Mouse (Mus musculus): ENCODE results near the gene Ebf4.
"Not testable (repeated sequence)": the region's sequence is repeated elsewhere in the genome, so short reads cannot be mapped to it uniquely, and the experiment has no call there.

The Ebf4 gene

DNA sequence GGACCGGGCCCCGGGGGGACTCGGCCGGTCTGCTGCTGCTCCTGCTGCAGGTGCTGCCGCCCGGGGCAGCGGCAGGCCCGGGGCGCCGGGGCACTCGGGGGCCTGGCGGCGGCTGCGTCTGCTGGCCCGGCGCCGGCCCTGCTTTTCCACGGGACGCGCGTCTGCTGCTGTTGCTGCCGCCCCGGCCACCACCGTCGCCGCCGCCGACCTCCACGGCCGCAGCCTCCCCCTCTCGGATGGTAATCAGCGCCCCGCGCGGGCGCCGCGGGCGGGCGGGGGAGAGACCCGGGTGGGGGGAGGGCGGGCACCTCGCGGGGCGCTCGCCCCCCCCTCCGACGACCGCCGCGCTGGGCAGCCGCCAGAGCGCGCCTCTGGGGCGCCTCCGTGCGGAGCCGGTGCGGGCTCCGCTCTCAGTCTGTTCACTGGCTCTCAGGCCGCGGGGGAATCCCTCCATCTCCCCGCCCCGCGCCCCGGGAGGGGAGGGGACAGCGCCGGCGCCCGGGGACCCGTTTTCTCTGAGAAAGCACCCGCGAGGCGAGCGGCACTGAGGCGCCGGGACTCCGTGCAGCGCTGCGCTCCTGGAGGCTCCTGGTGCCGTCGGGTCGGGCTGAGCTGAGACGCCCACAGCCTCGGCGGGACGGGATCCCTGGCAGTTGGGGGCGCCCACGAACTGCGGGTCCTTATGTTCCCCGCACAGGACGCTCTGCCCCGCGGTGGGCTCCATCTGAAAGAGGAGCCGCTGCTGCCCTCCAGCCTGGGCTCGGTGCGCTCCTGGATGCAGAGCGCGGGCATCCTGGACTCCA, 563 bp downstream of the Ebf4 start:
- DNase-seq (ENCODE audit: low spot score in 2 of 2) = peak in 1 of 2 experiments; percentile 27

DNA sequence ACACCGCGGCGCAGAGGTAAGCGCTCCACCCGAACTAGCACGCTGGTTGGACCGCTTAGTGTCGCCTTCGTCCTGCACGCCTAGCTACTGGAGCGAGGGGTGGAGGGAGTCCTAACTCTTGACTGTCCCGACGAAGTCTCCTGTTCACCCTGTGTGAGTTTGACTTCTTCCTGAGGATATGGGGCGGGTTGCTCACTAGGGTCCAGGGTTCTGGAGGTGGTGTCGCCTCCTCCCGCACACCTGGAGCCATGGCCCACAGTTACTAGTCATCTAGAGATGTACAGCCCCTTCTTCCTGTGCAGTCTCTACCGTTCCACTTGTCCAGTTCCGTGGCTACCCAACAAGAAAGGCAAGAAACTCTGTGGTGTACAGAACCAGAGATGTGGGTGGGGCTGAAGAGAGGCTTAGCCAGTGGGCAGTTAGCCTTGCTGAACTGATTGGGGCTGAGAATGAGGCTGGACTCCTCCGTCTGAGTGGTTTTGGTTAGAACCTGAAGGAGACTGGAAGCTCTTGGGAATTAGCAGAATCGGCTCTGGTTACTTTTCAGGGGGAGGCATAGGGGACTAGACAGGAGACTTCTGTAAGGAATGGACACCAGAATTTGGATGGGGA, 1.3 kb downstream of the Ebf4 start:
- no peak for DNase-seq (ENCODE audit: low spot score in 2 of 2)

DNA sequence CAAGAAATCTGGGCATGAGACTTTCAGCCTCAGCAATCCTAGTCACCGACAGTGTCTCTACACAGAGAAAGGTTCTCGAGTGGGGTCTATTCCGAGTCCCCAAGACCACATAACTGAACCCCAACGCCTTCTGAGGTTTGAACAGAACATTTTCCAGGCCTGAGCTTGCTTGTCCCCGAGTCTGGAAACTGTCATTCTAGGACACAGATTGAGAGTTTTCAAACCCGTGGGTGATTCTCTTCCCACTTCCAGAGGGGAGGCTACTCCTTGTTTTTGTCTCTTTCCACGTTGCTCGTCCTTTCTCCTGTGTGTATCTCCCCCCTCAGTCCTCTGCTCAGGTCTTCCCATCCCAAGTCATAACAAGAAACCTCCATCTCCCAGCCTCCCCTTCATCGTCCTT, 2.6 kb downstream of the Ebf4 start:
- DNase-seq (ENCODE audit: low spot score in 2 of 2) = no peak

DNA sequence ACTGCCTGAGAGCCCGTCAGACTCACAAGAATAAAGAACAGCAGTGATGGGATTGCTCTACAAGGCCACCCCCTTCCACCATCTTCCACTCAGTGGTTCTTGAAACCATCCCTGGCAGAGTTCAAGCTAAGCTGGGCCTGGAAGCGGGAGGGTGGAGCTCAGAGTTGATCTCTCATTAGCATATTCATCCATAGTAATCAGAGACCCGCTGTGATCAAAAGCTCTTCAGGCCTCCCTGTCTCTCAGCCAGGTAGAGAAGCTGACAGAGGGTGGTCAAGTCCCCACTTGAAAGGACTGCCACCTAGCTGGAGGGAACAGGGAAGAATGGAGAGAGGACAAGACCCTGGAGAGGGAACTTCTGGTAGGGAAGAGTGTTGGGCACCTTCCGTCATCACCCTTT, 8.0 kb downstream of the Ebf4 start:
- no peak for DNase-seq (ENCODE audit: low spot score in 2 of 2)

DNA sequence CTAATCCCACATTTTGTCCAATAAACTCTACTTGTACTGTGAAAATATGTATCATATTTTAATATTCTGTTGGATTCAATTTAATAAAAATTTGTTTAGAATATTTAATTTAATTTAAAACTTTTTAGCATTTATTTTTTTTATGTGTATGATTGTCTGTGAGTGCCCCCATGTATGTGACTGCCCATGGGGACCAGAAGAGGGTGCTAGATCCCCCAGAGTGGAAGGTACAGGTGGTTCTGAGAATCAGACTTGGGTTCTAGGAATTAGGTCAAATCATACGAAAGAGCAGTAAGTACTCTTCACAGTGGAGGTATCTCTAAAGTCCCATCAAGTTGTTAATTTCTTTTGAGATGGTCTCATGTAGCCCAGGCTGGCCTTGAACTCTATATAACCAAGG, 32.1 kb downstream of the Ebf4 start:
- DNase-seq (ENCODE audit: low spot score in 2 of 2) = no peak

DNA sequence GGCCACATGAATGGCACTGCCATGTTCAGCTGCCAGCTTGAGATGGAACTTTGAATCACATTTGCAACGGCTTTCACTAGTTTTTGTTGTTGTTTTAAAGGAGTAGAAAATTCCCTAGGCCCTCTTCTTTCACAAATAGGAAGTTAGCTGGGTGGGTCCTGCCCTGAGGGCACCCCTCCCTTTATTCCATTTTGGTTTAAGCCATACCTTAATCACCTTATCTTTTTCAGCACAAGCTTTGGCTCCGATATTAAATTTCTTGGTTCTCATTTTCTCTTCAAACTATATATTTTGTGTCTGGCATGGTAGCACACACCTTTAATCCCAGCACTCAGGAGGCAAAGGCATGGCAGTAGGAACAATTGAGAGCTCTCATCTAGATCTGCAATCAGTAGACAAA, 34.5 kb downstream of the Ebf4 start:
- no peak for DNase-seq (ENCODE audit: low spot score in 2 of 2)

DNA sequence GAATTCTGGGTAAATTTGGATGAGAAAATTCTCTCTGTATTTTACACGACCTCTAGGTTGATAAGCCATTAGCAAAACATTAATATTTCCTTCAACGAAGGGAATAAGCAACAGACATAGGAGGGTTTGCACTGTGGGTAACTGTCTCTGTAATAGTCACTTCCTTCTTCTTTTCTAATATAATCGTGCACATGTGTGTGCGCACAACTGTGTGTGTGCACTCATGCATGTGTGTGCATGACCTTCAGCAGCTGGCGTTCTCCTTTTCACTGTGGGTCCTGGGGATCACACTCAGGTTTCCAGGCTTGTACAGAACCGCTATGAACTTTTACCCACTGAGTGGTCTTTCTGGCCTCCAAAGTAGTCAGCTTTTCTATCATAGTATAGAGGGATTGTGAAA, 40.1 kb downstream of the Ebf4 start:
- DNase-seq (ENCODE audit: low spot score in 2 of 2) = no peak

DNA sequence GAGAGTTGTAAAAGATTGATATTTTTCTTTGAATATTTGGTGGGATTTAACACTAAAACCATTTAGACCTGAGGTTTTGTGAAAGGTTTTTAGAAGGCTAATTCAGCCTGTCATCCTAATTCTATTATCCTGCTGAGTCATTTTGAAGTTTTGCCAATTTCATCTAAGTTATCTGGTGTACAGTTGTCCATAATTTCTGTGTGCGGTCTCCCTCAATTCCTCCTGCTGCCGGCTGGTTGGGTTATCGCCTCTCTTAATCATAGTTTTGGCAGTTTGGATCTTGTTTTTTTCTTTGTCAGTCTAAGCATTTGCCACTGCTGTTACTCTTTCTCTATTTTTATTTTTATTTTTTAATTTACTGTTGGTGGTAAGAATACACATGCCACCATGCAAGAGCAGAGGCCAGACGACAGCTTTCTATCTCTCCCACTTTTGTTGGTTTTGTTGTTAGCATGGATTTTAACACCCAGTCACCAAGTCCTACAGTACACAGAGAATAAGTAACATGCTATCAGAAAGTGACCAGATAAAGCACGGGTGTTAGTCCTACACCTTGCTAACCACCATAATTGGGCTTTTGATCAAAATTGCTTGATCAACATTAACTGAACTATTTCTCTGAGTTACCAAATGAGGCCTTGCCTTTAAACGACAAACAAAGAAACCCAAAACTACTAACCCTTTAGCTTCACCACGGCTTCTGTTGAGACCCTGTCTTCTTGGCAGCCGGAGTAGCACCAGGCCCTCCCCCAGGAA, 45.7 kb downstream of the Ebf4 start:
- DNase-seq (ENCODE audit: low spot score in 2 of 2) = no peak

DNA sequence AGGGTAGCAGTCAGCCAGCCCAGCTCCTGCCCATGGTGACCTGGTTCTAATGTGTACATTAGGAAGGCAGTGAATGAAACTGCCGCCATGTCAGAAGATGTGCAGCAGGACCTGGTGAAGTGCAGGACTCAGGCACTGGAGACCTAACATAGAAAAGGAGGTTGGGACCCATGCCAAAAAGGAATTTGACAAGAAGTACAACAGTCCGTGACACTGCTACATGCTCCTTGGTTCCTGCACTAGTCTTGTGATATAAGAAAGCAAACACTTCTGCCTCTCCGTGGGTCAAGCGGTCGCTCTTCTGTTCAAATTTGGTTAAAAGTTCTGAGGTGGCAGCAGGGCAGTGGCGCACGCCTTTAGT, 46.2 kb downstream of the Ebf4 start:
- no peak for DNase-seq (ENCODE audit: low spot score in 2 of 2)

DNA sequence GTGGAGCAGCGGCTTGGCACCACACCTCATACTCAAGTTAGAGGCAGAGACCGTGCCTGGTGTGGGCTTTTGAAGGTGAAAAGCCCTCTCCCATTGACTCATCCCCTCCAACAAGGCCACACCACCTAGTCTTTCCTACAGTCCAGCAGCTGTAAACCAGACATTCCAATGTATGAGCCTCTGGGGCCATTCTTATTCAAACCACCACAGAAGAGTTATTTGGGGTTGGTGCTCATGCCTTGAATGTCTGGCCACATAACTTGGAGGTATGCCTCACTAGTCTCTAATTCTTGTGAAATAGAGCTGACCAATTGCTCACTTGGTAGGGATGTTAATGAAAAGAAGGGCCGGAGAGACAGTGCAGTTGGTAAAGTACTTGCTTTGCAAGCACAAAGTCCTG, 55.4 kb downstream of the Ebf4 start:
- no peak for DNase-seq (ENCODE audit: low spot score in 2 of 2)

DNA sequence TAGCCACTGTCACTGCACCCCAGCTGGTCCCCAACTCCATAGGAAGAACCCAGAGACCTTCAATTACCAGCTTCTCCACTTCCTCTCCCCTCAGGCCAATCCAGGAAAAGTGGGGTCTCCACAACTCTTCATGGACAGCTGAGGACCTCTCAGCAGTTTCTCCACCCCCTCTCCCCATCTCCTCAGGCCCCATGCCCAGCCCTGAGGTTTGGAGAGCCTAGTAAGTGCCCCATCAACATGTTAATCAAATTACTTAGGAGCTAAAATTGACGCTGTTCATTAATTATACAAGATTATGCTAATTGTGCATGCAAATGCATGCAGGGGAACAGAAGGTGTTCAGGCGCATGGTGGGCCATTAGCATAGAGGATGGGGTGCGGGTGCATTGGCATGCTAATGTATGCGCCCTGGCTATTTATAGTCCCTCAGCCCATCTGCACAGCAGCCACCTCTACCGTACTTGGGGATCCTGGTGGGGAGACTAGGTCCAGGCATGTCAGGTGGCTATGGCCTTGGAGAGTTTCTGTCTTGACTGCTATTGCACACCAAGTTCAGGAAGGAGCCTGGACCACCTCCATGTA, 56.9 kb downstream of the Ebf4 start:
- no peak for DNase-seq (ENCODE audit: low spot score in 2 of 2)

DNA sequence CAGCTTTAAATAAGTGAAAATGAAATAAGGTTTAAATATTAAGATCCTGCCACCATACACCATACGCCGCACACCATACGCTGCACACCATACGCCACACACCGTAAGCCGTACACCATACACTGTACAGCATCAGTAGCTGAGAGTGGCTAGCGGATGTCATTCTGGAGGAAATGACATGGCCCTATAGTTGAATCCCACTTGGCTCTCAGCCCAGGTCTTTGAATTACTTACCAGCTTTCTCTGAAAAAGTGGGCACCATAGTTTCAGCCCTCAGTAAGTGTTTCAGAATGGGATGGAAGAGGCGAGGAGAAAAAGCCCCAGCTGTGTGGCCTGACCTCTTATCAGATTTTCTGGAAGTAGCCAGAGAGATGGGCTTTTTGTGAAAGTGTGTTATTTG, 58.4 kb downstream of the Ebf4 start:
- DNase-seq (ENCODE audit: low spot score in 2 of 2) = no peak

DNA sequence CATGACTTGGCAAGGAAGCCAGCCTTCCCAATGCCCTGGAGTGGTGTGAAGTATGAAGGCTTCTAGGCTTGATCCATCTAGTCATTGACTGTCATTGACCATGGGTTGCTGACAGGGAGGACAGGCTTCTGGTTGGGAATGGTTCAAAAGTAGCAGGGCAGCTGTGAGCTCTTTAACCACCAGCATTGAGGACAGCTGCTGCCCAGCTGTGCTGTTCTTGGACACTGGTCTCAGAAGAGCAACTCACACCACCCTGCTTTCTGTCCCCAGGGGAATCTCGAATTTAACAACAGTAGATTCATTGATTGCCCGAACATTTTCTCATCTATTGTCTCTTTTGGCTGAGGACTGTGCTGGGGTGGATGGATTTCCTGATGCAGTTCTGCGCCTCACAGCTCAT, 58.9 kb downstream of the Ebf4 start:
- DNase-seq (ENCODE audit: low spot score in 2 of 2) = no peak

DNA sequence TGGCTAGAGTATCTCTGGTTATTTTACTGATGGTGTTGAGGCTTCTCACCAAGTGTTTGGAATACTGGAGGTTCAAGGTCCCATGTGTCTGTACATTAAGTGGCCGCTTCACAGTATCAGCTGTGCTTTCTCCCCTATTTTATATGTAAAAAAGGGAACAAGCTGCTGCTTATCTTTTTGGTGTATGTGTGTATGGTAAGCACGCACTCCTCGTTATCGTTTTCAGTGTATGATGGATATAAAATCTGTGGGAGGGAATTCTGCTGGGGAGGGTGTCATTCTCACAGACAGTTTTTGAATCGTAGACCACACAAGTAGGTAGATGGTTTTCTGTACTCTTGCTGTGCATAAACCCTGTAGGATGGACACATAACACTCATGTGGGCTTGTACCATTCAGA, 62.6 kb downstream of the Ebf4 start:
- no peak for DNase-seq (ENCODE audit: low spot score in 2 of 2)

DNA sequence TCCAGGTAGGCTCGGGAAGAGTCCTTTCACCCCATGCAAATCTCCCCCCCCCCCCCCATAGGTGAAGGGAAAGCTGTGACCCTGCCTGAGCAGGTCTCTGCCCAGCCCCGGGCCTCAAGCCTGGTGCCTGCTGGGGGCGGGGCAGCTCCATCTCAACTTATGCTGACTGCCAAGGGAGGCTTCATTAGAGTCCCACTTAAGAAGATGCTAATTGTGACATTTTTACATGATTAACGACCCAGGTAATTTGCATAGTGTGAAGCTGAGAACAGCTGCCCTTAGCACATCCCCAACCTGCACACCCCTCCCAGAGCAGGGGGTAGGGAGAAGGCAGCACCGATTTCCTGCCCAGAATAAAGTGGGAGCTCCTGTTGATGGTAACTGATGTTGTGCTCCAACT, 63.9 kb downstream of the Ebf4 start:
- no peak for DNase-seq (ENCODE audit: low spot score in 2 of 2)

DNA sequence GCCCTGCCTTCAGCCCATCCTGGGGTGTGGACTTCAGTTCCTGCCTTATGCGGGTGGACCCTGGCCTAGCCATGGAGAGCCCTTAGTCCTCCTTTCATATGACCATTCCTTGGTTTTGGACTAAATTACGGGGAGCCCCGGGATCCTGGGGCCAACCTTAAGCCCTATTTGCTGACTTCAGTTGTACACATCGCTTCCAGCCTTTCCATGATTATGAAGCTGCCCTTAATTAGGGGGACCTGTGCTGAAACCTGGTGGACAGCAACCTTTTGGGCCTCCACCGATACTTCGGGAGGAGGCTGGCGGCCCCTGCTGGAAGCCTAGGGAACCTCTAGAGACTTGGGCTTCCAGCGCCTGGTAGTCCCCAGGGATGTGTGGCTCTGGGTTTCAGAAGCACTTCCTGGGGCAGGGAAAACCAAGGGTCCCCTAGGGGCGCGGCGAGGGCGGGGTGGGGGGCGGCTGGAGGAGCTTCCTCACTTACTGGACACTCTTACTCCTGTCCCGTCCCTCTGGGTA, 67.6 kb downstream of the Ebf4 start:
- DNase-seq (ENCODE audit: low spot score in 2 of 2) = peak; percentile 20 to 23

DNA sequence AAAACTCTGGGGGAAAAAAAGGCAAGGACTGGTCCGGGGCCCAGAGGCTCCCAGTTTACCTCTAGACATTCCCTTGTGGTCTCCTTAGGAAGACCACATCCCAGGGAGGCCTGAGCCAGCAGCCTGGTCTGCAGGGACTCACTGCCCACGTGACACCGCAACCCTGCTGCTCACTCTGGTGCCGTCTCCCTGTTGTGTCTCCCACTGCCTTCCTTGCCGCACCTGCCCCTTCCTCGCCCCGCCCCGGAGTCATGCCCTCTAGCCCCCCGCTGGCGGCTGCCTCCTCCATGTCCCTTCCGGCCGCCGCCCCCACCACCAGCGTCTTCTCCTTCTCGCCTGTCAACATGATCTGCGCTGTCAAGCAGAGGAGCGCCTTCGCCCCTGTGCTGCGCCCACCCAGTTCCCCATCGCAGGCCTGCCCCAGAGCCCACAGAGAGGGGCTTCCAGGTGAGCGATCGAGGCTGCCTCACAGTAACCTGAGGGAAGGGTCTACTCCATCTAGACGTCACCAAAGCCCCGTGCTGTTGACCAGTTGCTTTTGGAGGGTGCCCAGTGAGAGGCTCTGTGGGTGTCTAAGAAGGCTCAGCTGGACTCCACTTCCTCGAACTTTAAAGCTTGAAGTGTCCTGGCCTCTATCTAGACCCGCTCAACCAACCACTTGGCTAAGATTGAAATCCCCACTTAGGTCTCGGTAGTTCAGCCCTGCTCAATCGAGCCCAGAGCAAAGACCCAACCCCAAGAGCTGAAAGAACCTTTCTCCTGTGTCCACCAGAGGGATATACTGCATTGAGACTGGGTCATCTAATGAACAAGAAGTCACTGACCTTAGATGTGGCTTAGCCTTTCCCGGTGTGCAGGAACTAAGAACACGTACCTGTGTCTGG, 70.5 kb downstream of the Ebf4 start:
- DNase-seq (ENCODE audit: low spot score in 2 of 2) = no peak

DNA sequence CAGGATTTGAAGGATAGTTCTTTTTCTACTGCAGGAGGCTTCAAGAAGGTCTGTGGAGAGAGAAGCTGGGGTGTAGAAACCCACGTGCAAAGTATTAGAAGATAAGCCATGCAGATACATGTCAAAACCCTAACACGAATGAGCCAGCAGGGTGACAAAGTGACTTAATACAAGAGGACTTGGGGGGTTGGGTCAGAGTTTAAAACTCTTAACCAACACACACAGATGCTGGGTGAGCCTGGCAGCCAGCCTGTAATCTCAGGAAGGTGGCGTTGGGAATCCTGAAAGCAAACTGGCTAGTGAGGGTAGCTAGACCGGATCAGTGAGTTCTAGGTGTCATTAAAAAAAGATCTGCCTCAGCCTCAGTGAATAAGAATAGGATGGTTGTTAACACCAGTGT, 72.4 kb downstream of the Ebf4 start:
- no peak for DNase-seq (ENCODE audit: low spot score in 2 of 2)

DNA sequence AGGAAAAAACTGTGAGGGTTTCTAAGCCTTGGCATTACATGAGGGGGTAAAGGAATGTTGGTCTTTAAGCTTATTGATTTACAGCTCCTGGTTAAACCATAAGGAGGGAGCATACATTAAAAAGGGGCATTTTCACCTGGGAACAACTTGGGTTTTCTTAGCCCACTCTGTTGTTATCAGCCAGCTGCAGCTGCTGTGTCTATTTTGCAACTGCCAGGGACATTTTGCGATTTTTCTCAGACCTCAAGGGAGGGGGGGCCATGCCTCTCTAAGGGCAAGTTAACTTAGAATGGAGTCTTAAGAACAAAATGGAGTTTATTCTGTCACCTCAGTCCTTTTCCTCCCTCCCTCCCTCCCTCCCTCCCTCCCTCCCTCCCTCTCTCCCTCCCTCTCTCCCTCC, 78.1 kb downstream of the Ebf4 start:
- not testable (repeated sequence) for DNase-seq (ENCODE audit: low spot score in 2 of 2)

DNA sequence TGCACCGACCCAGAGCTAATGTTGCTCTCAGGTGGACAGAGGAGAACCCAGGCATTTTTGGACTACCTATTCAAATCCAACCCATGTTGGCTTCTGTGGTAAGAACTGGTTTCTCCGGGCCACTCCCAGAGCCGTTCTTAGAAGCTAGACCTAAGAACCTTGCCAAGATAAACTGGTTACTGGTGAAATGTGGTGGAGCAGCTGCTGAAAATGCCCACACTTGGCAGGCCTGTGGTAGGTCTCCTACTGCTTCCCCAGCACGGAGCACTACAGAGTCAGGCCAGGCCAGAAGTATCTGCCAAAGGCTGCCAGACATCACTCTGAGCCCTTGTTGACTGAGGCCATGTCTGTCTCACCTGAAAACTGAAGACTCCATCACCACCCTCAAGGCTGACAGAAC, 80.0 kb downstream of the Ebf4 start:
- no peak for DNase-seq (ENCODE audit: low spot score in 2 of 2)

DNA sequence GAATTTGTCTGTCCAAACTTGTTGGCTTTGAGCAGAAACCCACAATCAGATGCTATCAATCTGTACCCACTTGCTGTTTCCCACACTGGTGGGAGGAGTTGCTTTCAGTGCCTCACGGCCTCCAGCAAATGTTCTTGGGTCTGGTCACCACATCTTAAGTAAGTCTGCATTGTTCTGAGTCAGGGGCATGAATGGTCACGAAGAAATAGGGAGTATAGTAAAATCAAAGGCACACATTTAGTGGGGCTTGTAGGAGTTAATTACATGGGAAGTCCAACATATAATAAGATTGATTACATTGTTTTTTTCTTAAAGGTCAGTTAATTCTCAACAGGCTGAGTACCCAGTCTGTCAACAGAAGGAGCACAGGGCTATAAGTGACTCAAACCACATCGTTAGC, 88.2 kb downstream of the Ebf4 start:
- no peak for DNase-seq (ENCODE audit: low spot score in 2 of 2)

Data from urinary bladder, postnatal 36 days (tissue).